Mouse (Mus musculus) gonadal fat pad, adult 2 months (tissue): ENCODE measurements around the gene Clcn1. TPM values are rescaled to one million over a fixed set of nuclear protein-coding genes. Genes with fewer than 3 reads are reported as not detected.

Experiments
- polyA plus RNA-seq: library from polyadenylated mRNA; depleted of rRNA; stranded (reverse); fragments of >200 nt; gene quantifications from 2 replicates; pipeline ENCODE4 v1.2.3, GENCODE M21; 2012; rRNA removed

The Clcn1 gene
- polyA plus RNA-seq, 1 experiment: 0.26 TPM

Other genes starting within 250 kb of the Clcn1 start
- gene Sva, start 248.3 kb upstream of the Clcn1 start, polyA plus RNA-seq: 1.9 TPM in 1 of 2 replicates, not detected in the other
- gene Tas2r139, start 145.7 kb upstream of the Clcn1 start, polyA plus RNA-seq: 0.11 TPM in 1 of 2 replicates, not detected in the other
- not detected in 2 replicates for gene Tas2r144, start 71.4 kb upstream of the Clcn1 start, polyA plus RNA-seq
- 52.2 and 57.2 TPM in 2 replicates for gene Gstk1, start 40.8 kb upstream of the Clcn1 start, polyA plus RNA-seq
- 14.5 and 17.4 TPM in 2 replicates for gene Tmem139, start 24.7 kb upstream of the Clcn1 start, polyA plus RNA-seq
- 26.0 and 28.7 TPM in 2 replicates for gene Casp2, start 21.7 kb upstream of the Clcn1 start, polyA plus RNA-seq
- gene Fam131b, start 38.0 kb downstream of the Clcn1 start, polyA plus RNA-seq: 0.22 and 0.36 TPM in 2 replicates
- 105 and 140 TPM in 2 replicates for gene Zyx, start 62.9 kb downstream of the Clcn1 start, polyA plus RNA-seq
- gene Epha1, start 86.6 kb downstream of the Clcn1 start, polyA plus RNA-seq: 20.6 and 21.2 TPM in 2 replicates
- 0.18 and 0.29 TPM in 2 replicates for gene Tas2r143, start 113.6 kb downstream of the Clcn1 start, polyA plus RNA-seq
- not detected in 2 replicates for gene Tas2r135, start 118.7 kb downstream of the Clcn1 start, polyA plus RNA-seq
- not detected in 2 replicates for gene Tas2r126, start 147.8 kb downstream of the Clcn1 start, polyA plus RNA-seq
- not detected in 2 replicates for gene Olfr458, start 178.5 kb downstream of the Clcn1 start, polyA plus RNA-seq
- not detected in 2 replicates for gene Olfr457, start 189.7 kb downstream of the Clcn1 start, polyA plus RNA-seq
- gene Olfr456, start 200.5 kb downstream of the Clcn1 start, polyA plus RNA-seq: not detected in 2 replicates